Mouse (Mus musculus) C2C12 (cell line): ENCODE measurements around the gene Tacr2.

ENCODE experiments used
- MAX ChIP-seq: IDR thresholded peaks from one replicate; pipeline ENCODE4 v1.6.1; 2011; ENCODE audit warnings: mild to moderate bottlenecking, control low read depth
- MYOD1 ChIP-seq: IDR thresholded peaks from one replicate; pipeline ENCODE4 v1.6.1; 2011; ENCODE audit warnings: low read depth; ENCODE audit not compliant: control insufficient read depth, insufficient read length
- USF1 ChIP-seq: IDR thresholded peaks from one replicate; pipeline ENCODE4 v1.6.1; 2011; ENCODE audit warnings: low read depth, mild to moderate bottlenecking, control low read depth, moderate library complexity

GRCm38 (mm10) chr10:62230708-62231394 is 21.4 kb upstream of the Tacr2 start, which contains the start of gene Tspan15:
- no peak for TF ChIP-seq MAX
- no peak for TF ChIP-seq MYOD1
- no peak for TF ChIP-seq USF1
